Mouse (Mus musculus) embryonic facial prominence, embryonic 13.5 days (tissue): ENCODE measurements at regions not wholly inside any gene's neighbourhood (a gene's known extent, or its start where the extent isn't known, plus 50 kb on each side); places are given as distances from the start of the nearest gene placed in this dataset.

ENCODE experiments used
- ATAC-seq: fragments of 200-750 bp; cut with Nextera tagmentation; 2 replicates; pipeline ENCODE4 v1.8.0; 2017; ENCODE audit warnings: low read depth; ENCODE audit not compliant: insufficient number of reproducible peaks, insufficient read depth, low FRiP score, low TSS enrichment
- H3K27ac ChIP-seq: fragments of 300-500 bp; sonication (generic); 2 replicates; pipeline ENCODE4 v1.5.1; 2015; ENCODE audit warnings: moderate library complexity, mild to moderate bottlenecking, inconsistent platforms
- H3K27me3 ChIP-seq: fragments of 300-500 bp; sonication (generic); 2 replicates; pipeline ENCODE4 v1.6.1; 2015; ENCODE audit warnings: mild to moderate bottlenecking, inconsistent platforms
- H3K36me3 ChIP-seq: fragments of 300-500 bp; sonication (generic); 2 replicates; pipeline ENCODE4 v1.6.1; 2015; ENCODE audit warnings: mild to moderate bottlenecking, inconsistent platforms
- H3K4me1 ChIP-seq: fragments of 300-500 bp; sonication (generic); 2 replicates; pipeline ENCODE4 v1.6.1; 2015; ENCODE audit warnings: inconsistent platforms
- H3K4me2 ChIP-seq: fragments of 300-500 bp; sonication (generic); 2 replicates; pipeline ENCODE4 v1.6.1; 2015; ENCODE audit warnings: moderate library complexity, mild to moderate bottlenecking, inconsistent platforms
- H3K4me3 ChIP-seq: fragments of 300-500 bp; sonication (generic); 2 replicates; pipeline ENCODE4 v1.5.1; 2015; ENCODE audit warnings: mild to moderate bottlenecking, inconsistent platforms
- H3K9ac ChIP-seq: fragments of 300-500 bp; sonication (generic); 2 replicates; pipeline ENCODE4 v1.6.1; 2015; ENCODE audit warnings: mild to moderate bottlenecking, inconsistent platforms
- H3K9me3 ChIP-seq: fragments of 300-500 bp; sonication (generic); 2 replicates; pipeline ENCODE4 v1.6.1; 2016; ENCODE audit warnings: inconsistent platforms
- WGBS: fragments of 180-500 bp; shearing (Covaris S2); methylation state at CpG from one replicate; pipeline ENCODE4 v1.1.7; 2015; ENCODE audit warnings: mixed read lengths; 5-methylcytosine and 5-hydroxymethylcytosine counted together

DNA sequence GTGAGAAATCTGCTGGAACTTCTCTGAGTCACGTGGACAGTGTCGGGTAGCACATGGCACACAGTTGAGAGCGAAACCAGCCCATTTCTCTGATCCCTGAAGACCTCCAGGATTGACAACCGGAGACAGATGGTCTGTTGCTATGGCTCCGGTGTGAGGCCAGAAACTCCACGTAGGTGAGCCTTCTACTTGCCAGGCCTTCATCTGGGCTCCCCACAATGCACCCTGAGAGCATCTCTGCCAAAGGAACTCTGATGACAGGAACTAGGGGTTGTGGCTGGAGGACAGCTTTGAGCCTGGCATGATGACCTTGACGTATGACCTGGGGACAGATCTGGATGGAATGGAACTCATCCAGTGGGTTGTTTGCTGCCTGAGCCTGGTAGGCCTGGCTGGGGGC, 467.9 kb downstream of the Rnf144a start:
- ATAC-seq, result no peak
- no peaks in the 10 kb centered on the region for H3K9me3 ChIP-seq
- no peak overlapping the region for H3K27ac ChIP-seq
- no peak overlapping the region for H3K9ac ChIP-seq
- no peaks in the 10 kb centered on the region for H3K27me3 ChIP-seq
- H3K36me3 ChIP-seq, result no peaks in the 10 kb centered on the region
- no peaks in the 10 kb centered on the region for H3K4me1 ChIP-seq
- H3K4me3 ChIP-seq, result no peak overlapping the region
- no peak overlapping the region for H3K4me2 ChIP-seq
- 82% methylated on average over 7 of the region's 7 CpGs for WGBS

DNA sequence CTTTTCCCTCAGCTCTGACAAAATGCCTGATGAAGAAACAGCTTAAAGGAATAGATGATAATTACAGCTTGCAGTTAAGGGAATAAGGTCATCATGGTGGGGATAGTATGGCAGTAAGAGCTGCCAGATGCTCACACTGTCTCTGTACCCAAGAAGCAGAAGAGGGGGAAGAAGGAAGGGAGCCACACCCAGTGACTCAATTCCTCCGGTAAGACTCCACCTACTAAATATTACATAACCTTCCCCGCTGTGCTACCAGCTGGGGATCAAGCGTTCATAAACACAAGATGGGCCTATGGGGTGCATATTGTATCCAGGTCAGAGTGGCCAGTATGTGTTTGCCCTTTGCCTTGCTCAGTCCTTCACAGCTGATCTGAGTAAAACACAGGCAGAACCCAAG, 468.9 kb downstream of the Rnf144a start:
- WGBS, result 82% methylated on average over 3 of the region's 3 CpGs
- Histone ChIP-seq H3K9ac (no peak overlapping the region), H3K4me2 (no peak overlapping the region), H3K9me3 (no peaks in the 10 kb centered on the region), H3K27ac (no peak overlapping the region), H3K4me1 (no peaks in the 10 kb centered on the region), H3K27me3 (no peaks in the 10 kb centered on the region), H3K36me3 (no peaks in the 10 kb centered on the region), H3K4me3 (no peak overlapping the region)
- no peak for ATAC-seq

DNA sequence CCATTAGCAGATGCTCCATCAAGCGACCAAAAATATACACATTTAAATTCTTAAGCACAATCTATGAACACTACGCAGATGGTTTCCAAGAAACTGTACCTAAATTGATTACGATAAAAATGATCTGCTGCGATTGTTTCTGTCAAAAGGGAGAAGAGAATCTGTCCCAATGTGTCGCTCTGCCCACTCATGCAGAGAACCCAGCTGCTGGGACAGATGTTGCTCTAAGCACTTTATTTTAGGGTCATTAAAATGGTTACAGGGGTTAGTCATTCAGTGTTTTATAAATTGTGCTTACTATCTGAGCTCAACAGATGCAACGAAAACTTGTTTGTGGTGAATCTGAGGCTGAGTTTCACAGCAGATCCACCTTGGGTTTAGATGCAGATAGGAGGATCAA, 476.2 kb downstream of the Rnf144a start:
- WGBS, result 90% methylated on average over 6 of the region's 6 CpGs
- Histone ChIP-seq H3K4me2 (no peak overlapping the region), H3K27ac (no peak overlapping the region), H3K9ac (no peak overlapping the region), H3K4me1 (no peaks in the 10 kb centered on the region), H3K27me3 (no peaks in the 10 kb centered on the region), H3K36me3 (no peaks in the 10 kb centered on the region), H3K4me3 (no peak overlapping the region), H3K9me3 (no peaks in the 10 kb centered on the region)
- ATAC-seq, result no peak

DNA sequence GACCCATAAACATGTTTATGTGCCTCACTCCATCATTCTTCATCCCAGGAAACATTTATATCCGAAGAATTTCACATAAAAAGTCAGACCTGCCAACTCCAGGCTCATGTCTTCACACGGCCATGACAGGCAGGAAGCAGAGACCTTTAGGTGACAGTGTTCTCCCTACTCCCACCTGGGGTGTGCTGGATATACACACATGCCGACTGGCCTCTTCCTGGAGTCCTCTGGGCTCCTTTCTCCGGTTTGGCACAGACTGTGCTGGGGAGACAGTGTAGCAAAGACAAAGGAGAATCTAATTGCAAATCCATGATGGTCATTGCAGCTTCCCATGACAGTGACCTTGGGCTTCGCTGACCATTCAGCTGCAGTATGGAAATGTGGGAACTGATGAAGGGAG, 480.1 kb downstream of the Rnf144a start:
- H3K36me3 ChIP-seq, result no peaks in the 10 kb centered on the region
- H3K9ac ChIP-seq, result no peak overlapping the region
- H3K4me2 ChIP-seq, result no peak overlapping the region
- 86% methylated on average over 5 of the region's 5 CpGs for WGBS
- no peak overlapping the region for H3K27ac ChIP-seq
- no peaks in the 10 kb centered on the region for H3K9me3 ChIP-seq
- no peak for ATAC-seq
- no peaks in the 10 kb centered on the region for H3K4me1 ChIP-seq
- no peaks in the 10 kb centered on the region for H3K27me3 ChIP-seq
- H3K4me3 ChIP-seq, result no peak overlapping the region

DNA sequence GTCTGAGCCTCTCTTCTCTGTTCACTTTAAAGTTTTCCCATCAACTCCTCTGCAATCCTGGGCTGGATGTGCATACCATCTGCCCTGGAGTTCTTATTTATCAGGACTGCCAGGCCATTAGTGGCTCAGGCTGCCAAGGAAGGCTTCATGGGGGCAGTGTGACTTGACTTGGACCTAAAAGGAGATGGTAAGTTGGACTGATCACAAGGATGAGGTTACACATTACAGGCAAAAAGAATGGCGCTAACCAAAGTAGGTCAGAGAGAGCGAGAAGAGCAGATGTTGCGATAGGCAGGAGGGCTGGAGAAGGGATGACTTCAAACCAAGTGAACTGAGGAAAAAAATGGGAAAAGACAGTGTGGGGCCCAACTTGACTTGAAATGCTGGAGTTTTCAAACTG, 480.5 kb downstream of the Rnf144a start:
- H3K36me3 ChIP-seq, result no peaks in the 10 kb centered on the region
- H3K27me3 ChIP-seq, result no peaks in the 10 kb centered on the region
- no peaks in the 10 kb centered on the region for H3K4me1 ChIP-seq
- ATAC-seq, result no peak
- no peak overlapping the region for H3K9ac ChIP-seq
- no peak overlapping the region for H3K27ac ChIP-seq
- no peak overlapping the region for H3K4me3 ChIP-seq
- 96% methylated on average over 3 of the region's 3 CpGs for WGBS
- H3K9me3 ChIP-seq, result no peaks in the 10 kb centered on the region
- no peak overlapping the region for H3K4me2 ChIP-seq

DNA sequence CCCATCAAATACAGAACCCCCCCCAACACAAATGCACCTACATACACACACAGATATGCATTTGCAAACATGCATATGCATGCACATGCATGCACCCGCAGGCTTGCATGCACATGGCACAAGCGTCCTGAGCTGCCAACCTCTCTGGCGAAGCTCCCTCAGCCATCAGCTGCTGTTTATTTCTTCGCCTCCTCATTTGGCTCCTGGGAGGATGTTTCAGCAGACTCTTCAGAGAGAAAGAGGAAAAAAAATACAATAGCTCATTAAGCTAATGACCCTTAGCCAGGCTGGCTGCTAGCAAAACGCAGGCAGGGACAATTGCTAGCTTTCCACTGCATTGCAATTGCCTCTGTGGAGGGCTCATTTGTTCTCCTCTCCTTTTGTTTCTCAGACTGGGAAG, 488.7 kb downstream of the Rnf144a start:
- H3K4me2 ChIP-seq, result no peak overlapping the region
- 51% methylated on average over 5 of the region's 5 CpGs for WGBS
- H3K9me3 ChIP-seq, result no peaks in the 10 kb centered on the region
- H3K27ac ChIP-seq, result no peak overlapping the region
- H3K4me3 ChIP-seq, result no peak overlapping the region
- no peak overlapping the region for H3K9ac ChIP-seq
- H3K27me3 ChIP-seq, result no peaks in the 10 kb centered on the region
- 0 out of 2 replicates have a peak, but pooled peaks cover 7% of the 10 kb centered on the region for H3K4me1 ChIP-seq
- no peak for ATAC-seq
- H3K36me3 ChIP-seq, result no peaks in the 10 kb centered on the region

DNA sequence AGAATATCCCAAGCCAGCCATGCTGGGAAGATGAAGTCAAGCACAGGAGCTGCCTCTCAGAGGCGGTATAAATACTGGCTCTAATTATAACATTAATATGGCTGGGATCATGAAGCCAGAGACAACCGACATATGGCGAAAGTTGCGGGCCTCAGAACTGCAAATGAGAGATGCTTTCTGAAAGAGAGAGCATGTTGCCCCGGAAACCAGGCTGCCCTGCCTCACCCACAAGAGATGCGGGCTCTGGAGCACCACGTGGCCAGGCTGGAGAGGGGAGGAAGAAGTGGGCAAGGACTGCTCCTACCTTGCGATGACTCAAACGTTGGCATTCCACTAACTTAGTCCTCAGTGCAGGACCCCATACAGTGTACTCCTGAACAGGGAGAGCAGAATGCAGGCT, 490.5 kb downstream of the Rnf144a start:
- Histone ChIP-seq H3K27me3 (no peaks in the 10 kb centered on the region), H3K4me3 (no peak overlapping the region), H3K4me1 (0 out of 2 replicates have a peak, but pooled peaks cover 7% of the 10 kb centered on the region), H3K9ac (no peak overlapping the region), H3K36me3 (no peaks in the 10 kb centered on the region), H3K9me3 (no peaks in the 10 kb centered on the region), H3K27ac (no peak overlapping the region), H3K4me2 (no peak overlapping the region)
- ATAC-seq, result no peak
- 70% methylated on average over 9 of the region's 9 CpGs for WGBS

DNA sequence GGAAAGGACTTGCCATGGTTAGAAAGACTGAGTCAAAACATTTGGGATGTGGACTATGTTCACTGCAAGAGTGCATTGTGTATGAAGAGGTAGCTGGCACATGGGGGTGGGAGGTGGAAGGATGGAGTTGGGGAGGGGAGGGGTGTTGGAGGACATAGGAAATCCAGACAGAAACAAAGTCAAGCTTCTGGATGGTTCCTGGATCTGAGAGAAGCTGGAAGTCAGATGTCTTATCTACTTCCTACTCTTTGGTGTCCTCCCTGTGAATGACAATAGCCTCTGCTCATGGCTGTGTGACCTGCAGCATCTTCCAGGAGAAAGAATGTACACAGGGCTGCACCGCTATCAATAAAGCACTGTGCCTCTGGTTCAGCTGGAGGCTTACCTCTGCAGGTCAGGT, 491.3 kb downstream of the Rnf144a start:
- Histone ChIP-seq H3K9ac (no peak overlapping the region), H3K27ac (no peak overlapping the region), H3K9me3 (no peaks in the 10 kb centered on the region), H3K4me1 (peaks cover 7% of the 10 kb centered on the region; the same call in 1 of the 2 replicates), H3K4me3 (no peak overlapping the region), H3K27me3 (no peaks in the 10 kb centered on the region), H3K36me3 (no peaks in the 10 kb centered on the region), H3K4me2 (no peak overlapping the region)
- 92% methylated on average over 1 of the region's 1 CpGs for WGBS
- ATAC-seq, result no peak

DNA sequence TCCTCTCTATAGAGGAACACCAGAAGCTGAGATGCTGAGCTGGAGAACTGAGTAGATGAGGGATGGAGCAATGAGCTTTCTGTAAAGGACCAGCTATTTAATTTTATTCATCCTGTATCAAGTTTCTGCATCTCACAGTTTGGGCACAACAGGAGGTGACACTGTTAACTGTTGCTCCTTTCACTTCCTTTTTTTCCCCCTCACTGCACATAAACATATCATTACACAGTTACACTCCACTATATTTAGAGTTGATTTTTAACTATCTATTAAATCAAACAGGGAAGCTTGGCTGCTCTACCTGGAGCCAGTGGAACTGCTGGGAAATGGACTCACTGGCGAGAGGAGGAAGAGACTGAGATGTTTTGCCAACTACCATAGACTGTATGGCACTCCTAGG, 509.4 kb downstream of the Rnf144a start:
- Histone ChIP-seq H3K4me3 (no peak overlapping the region), H3K27ac (no peak overlapping the region), H3K9me3 (no peaks in the 10 kb centered on the region), H3K9ac (no peak overlapping the region), H3K36me3 (no peaks in the 10 kb centered on the region), H3K27me3 (no peaks in the 10 kb centered on the region), H3K4me1 (no peaks in the 10 kb centered on the region), H3K4me2 (no peak overlapping the region)
- WGBS, result 77% methylated on average over 1 of the region's 1 CpGs
- ATAC-seq, result no peak

DNA sequence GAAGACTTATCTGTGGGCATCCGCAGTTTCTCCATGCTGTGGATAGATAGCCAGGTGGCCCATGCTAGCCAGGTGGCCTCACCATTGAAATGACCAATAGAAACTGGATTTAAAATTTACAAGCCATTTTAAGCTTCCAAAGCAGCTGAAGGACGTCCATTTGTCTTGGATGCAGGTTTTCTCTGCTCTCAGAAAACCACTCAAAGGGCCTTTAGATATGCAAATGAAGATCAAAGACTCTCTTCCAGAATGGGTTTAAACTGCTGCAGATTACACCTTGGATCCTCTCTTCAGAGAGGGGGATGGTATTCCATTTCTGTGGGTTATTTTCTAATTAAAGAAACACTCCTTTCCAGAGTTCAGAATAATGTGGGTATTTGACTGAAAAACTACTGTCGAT, 518.5 kb downstream of the Rnf144a start:
- H3K9ac ChIP-seq, result no peak overlapping the region
- no peak overlapping the region for H3K4me2 ChIP-seq
- no peaks in the 10 kb centered on the region for H3K36me3 ChIP-seq
- no peak overlapping the region for H3K27ac ChIP-seq
- H3K4me3 ChIP-seq, result no peak overlapping the region
- H3K9me3 ChIP-seq, result no peaks in the 10 kb centered on the region
- no peaks in the 10 kb centered on the region for H3K4me1 ChIP-seq
- WGBS, result 50% methylated on average over 3 of the region's 3 CpGs
- H3K27me3 ChIP-seq, result no peaks in the 10 kb centered on the region
- ATAC-seq, result no peak

DNA sequence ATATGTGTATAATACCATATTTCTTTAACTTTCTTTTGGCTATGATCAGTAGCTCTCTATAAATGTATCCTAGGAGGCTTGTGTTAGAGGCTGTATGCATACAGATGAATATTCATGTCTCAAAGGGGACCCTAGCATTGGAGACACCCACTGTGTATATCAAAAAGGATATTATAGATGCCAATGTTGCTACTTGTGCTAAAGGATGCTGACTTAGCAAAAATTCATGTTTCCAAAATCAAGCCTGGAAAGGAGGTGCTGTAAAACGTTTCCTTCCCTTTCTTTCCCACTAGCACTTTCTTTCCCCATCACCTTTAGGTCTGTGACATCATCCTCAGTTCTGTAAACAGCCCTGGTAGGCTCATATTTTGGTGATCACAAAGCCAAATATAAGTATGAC, 519.4 kb downstream of the Rnf144a start:
- H3K27ac ChIP-seq, result no peak overlapping the region
- WGBS, result 52% methylated on average over 1 of the region's 1 CpGs
- no peak for ATAC-seq
- H3K9ac ChIP-seq, result no peak overlapping the region
- H3K9me3 ChIP-seq, result no peaks in the 10 kb centered on the region
- no peaks in the 10 kb centered on the region for H3K4me1 ChIP-seq
- H3K27me3 ChIP-seq, result no peaks in the 10 kb centered on the region
- H3K36me3 ChIP-seq, result no peaks in the 10 kb centered on the region
- no peak overlapping the region for H3K4me2 ChIP-seq
- no peak overlapping the region for H3K4me3 ChIP-seq

DNA sequence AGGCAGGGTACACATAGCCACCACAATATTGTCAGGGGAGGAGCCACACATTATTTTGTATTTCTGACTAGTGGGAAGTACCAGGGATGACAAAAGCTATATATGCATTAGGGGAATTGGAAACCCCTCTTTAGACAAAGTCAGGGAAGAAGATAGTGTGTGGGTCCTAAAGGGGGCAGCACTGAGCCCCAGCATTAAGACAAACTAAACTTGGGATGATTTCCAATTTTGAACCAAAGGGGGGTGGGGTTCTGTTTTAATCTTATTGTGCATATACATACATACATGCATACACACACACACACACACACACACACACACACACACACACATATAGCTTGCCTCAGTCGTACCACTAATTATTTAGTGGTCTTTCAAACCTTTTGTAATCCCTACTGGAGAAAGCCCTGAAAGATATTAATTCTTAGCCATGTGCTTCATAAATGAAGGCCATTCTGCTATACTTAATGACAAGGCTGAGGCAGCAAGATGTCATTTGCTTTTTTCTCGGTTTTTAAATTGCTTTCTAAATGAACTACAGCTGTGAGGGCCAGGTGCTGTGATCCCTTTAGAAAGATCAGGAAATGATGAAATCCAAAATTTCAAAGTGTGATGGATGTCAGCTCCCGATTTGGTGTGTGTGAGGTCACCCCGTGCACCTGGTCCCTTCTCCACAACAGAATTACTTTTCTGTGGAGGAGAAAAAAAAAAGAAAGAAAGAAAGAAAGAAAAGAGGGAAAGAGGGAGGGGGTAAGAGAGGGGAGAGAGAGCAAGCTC, 523.5 kb downstream of the Rnf144a start:
- Histone ChIP-seq H3K4me1 (peaks cover 4% of the 10 kb centered on the region; the same call in 1 of the 2 replicates), H3K4me2 (no peak overlapping the region), H3K9me3 (no peaks in the 10 kb centered on the region), H3K27ac (no peak overlapping the region), H3K4me3 (no peak overlapping the region), H3K9ac (no peak overlapping the region), H3K27me3 (no peaks in the 10 kb centered on the region), H3K36me3 (no peaks in the 10 kb centered on the region)
- 31% methylated on average over 4 of the region's 4 CpGs for WGBS
- no peak for ATAC-seq
